Mouse (Mus musculus) CH12.LX (cell line): Measurements from ENCODE around the gene Slc39a2.

Experiments
- CHD2 ChIP-seq: IDR thresholded peaks from 2 replicates; pipeline ENCODE4 v1.6.1; 2011; ENCODE audit warnings: low read length, improper control_type of control experiment
- CTCF ChIP-seq, 2 experiments: IDR thresholded peaks in 1 of 2; conservative IDR thresholded peaks in 1 of 2; 2 replicates each; pipeline ENCODE4 v1.5.1; 2011 to 2012; ENCODE audit warnings: low read depth in 2 of 2, low read length in 2 of 2, improper control_type of control experiment in 1 of 2, inconsistent platforms in 1 of 2, mild to moderate bottlenecking in 1 of 2, moderate library complexity in 1 of 2
- EP300 ChIP-seq: IDR thresholded peaks from 2 replicates; pipeline ENCODE4 v1.6.1; 2011; ENCODE audit warnings: low read length, improper control_type of control experiment
- MAZ ChIP-seq: IDR thresholded peaks from 2 replicates; pipeline ENCODE4 v1.6.1; 2012; ENCODE audit warnings: low read depth, mild to moderate bottlenecking, inconsistent platforms, low read length, improper control_type of control experiment, moderate library complexity
- POLR2A ChIP-seq: IDR thresholded peaks from 2 replicates; pipeline ENCODE4 v1.6.1; 2011; ENCODE audit warnings: low read depth, mild to moderate bottlenecking, improper control_type of control experiment, low read length
- RAD21 ChIP-seq: IDR thresholded peaks from 2 replicates; pipeline ENCODE4 v1.6.1; 2011; ENCODE audit warnings: low read depth, mild to moderate bottlenecking, low read length, improper control_type of control experiment, moderate library complexity
- RCOR1 ChIP-seq: conservative IDR thresholded peaks from 2 replicates; pipeline ENCODE4 v1.6.1; 2012; ENCODE audit warnings: low read depth, mild to moderate bottlenecking, inconsistent platforms, low read length, improper control_type of control experiment
- USF1 ChIP-seq: IDR thresholded peaks from 2 replicates; pipeline ENCODE4 v1.6.1; 2014; ENCODE audit warnings: low read depth, mild to moderate bottlenecking, inconsistent platforms, low read length, improper control_type of control experiment
- ZC3H11A ChIP-seq: IDR thresholded peaks from 2 replicates; pipeline ENCODE4 v1.6.1; 2012; ENCODE audit warnings: low read depth, mild to moderate bottlenecking, inconsistent platforms, low read length, improper control_type of control experiment

DNA sequence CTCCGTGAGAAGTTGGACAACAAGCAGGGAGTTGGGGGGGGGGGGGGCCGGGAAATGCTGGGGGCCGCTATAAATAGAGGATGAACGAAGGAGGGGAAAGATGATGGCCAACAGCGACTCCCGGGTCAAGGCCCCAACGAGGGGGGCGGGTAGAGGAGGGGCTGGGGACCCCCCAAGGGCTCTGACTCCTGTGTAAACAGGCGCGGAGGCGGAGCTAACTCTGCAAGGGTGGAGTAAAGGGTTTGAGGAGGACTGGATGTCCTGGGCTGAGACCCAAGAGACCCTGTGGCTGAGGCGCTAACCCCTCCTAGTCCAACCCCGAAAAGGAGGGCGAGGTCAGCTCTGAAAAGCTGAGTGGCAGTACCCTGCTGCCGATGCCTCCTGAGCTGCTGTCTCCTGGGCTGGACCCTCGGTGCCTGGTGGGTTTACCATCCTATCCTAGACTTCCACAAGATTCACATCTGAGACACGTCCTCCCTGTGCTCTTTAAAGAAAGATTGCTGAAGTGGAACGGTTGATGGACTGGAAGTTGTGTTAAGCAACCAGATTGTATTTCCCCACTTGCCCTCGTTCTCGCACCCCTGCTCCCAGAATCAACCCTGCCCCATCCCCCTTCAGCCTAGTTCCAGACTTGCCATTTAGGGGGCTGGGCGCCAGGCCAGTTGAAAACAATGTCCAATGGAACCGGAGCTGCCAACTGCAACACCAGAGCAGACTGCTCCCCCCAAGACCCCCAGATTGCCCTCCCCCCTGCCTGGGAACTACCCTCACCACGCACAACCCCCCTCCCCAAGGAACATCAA lies 21.5 kb downstream of the Slc39a2 start, which contains the start of gene Ndrg2:
- TF ChIP-seq CHD2 (no peak), USF1 (no peak), CTCF (conservative IDR thresholded peaks at IDR 0.05 in 1 of 2, IDR thresholded peaks at IDR 0.05 in 1 of 2; ENCODE audit: low read depth in 2 of 2, low read length in 2 of 2) (no peak), RCOR1 (no peak), RAD21 (no peak), EP300 (no peak), ZC3H11A (no peak), POLR2A (no peak), MAZ (no peak)
